Mouse (Mus musculus) heart, adult 2 months (tissue): ENCODE data around the gene Kif21a.

ENCODE experiments used
- CTCF ChIP-seq: fragments of 200-600 bp; IDR thresholded peaks from 2 replicates; pipeline ENCODE4 v1.8.1; 2022; ENCODE audit warnings: antibody characterized with exemption, mild to moderate bottlenecking, moderate library complexity
- EP300 ChIP-seq: fragments of 200-500 bp; IDR thresholded peaks from 2 replicates; pipeline ENCODE4 v1.6.1; 2011; ENCODE audit warnings: low read depth, low read length, control low read depth; ENCODE audit not compliant: insufficient read depth
- POLR2A ChIP-seq: fragments of 200-500 bp; IDR thresholded peaks from 2 replicates; pipeline ENCODE4 v1.6.1; 2011; ENCODE audit warnings: mild to moderate bottlenecking, low read depth, low read length, control low read depth; ENCODE audit not compliant: insufficient read depth

DNA sequence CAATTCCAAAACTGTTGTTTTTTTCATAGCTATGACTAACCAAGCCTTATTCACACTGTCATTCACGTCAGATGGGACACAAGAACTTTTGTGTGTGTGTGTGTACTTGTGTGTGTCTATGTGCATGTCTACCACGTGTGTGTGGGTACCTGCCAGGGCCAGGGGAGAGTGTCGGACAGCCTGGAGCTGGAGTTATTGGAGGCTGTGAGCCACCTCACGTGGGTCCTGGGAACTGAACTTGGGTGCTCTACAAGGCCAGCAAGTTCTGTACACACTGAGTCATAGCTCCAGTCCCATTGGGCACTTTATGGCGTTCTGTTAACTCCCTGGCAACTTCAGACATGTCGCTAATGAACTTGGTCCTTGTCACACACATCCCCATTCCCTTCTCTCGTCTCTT lies 45.0 kb downstream of the Kif21a start:
- TF ChIP-seq CTCF (no peak), POLR2A (no peak), EP300 (no peak)
